Mouse (Mus musculus) heart, embryonic 16.5 days (tissue): ENCODE measurements at regions not wholly inside any gene's neighbourhood (a gene's known extent, or its start where the extent isn't known, plus 50 kb on each side); places are given as distances from the start of the nearest gene placed in this dataset.
A peak's percentile ranks its signal among the peaks of the same experiment; 100 is the strongest.

ENCODE experiments used
- ATAC-seq: fragments of 200-750 bp; cut with Nextera tagmentation; replicated peaks from 2 replicates; pipeline ENCODE4 v1.8.0; 2017; ENCODE audit warnings: moderate number of reproducible peaks; ENCODE audit not compliant: insufficient read depth, low FRiP score; ENCODE audit errors: extremely low read depth
- H3K27ac ChIP-seq: fragments of 300-500 bp; sonication (generic); 2 replicates; pipeline ENCODE4 v1.5.1; 2014; ENCODE audit warnings: mild to moderate bottlenecking, low read length, control low read depth, moderate library complexity
- H3K27me3 ChIP-seq: fragments of 300-500 bp; sonication (generic); 2 replicates; pipeline ENCODE4 v1.6.1; 2014; ENCODE audit warnings: low read length, mixed read lengths; ENCODE audit not compliant: control insufficient read depth, insufficient read depth
- H3K36me3 ChIP-seq: fragments of 300-500 bp; sonication (generic); 2 replicates; pipeline ENCODE4 v1.6.1; 2014; ENCODE audit not compliant: control insufficient read depth, insufficient read depth
- H3K4me1 ChIP-seq: fragments of 300-500 bp; sonication (generic); 2 replicates; pipeline ENCODE4 v1.6.1; 2014; ENCODE audit warnings: low read length, mixed read lengths; ENCODE audit not compliant: control insufficient read depth, insufficient read depth
- H3K4me2 ChIP-seq: fragments of 300-500 bp; sonication (generic); 2 replicates; pipeline ENCODE4 v1.6.1; 2014; ENCODE audit warnings: low read depth, mild to moderate bottlenecking, control low read depth, low read length
- H3K4me3 ChIP-seq: fragments of 300-500 bp; sonication (generic); 2 replicates; pipeline ENCODE4 v1.5.1; 2014; ENCODE audit warnings: mild to moderate bottlenecking, control low read depth, low read length
- H3K9ac ChIP-seq: fragments of 300-500 bp; sonication (generic); 2 replicates; pipeline ENCODE4 v1.6.1; 2014; ENCODE audit warnings: low read length, control low read depth
- H3K9me3 ChIP-seq: fragments of 300-500 bp; sonication (generic); replicated peaks from 2 replicates; pipeline ENCODE4 v1.6.1; 2016; ENCODE audit warnings: low read length; ENCODE audit not compliant: control insufficient read depth
- WGBS: fragments of 180-500 bp; shearing (Covaris S2); extraction: QIAGEN DNeasy Blood & Tissue Kit; methylation state at CpG from one replicate; pipeline ENCODE4 v1.1.7; 2014; 5-methylcytosine and 5-hydroxymethylcytosine counted together

GRCm38 (mm10) chr16:45331236-45331635, 77.6 kb downstream of the Cd200 start:
- no peak for ATAC-seq
- 77% methylated on average over 3 of the region's 3 CpGs for WGBS
- H3K9ac ChIP-seq: no peak overlapping the region
- H3K36me3 ChIP-seq: no peaks in the 10 kb centered on the region
- H3K27me3 ChIP-seq: no peaks in the 10 kb centered on the region
- no peak overlapping the region for H3K4me3 ChIP-seq
- H3K27ac ChIP-seq: peak overlapping the region; percentile 39; the same call in 1 of the 2 replicates
- no peak overlapping the region for H3K4me2 ChIP-seq
- no peaks in the 10 kb centered on the region for H3K9me3 ChIP-seq
- H3K4me1 ChIP-seq: peaks cover 8% of the 10 kb centered on the region

GRCm38 (mm10) chr16:45330298-45330697, 78.6 kb downstream of the Cd200 start:
- Histone ChIP-seq H3K9me3 (no peaks in the 10 kb centered on the region), H3K4me1 (peaks cover 8% of the 10 kb centered on the region), H3K36me3 (no peaks in the 10 kb centered on the region), H3K4me2 (no peak overlapping the region), H3K27ac (peak overlapping the region; percentile 57; the same call in 1 of the 2 replicates), H3K9ac (no peak overlapping the region), H3K27me3 (no peaks in the 10 kb centered on the region), H3K4me3 (no peak overlapping the region)
- ATAC-seq: no peak
- WGBS: 81% methylated on average over 2 of the region's 2 CpGs

GRCm38 (mm10) chr16:45329716-45330115, 79.1 kb downstream of the Cd200 start:
- Histone ChIP-seq H3K9me3 (no peaks in the 10 kb centered on the region), H3K4me1 (peaks cover 8% of the 10 kb centered on the region), H3K4me3 (no peak overlapping the region), H3K9ac (no peak overlapping the region), H3K27me3 (no peaks in the 10 kb centered on the region), H3K36me3 (no peaks in the 10 kb centered on the region), H3K27ac (peak overlapping the region; percentile 57), H3K4me2 (no peak overlapping the region)
- 18% methylated on average over 1 of the region's 1 CpGs for WGBS
- peak; percentile 39; the same call in 1 of the 2 replicates for ATAC-seq

DNA sequence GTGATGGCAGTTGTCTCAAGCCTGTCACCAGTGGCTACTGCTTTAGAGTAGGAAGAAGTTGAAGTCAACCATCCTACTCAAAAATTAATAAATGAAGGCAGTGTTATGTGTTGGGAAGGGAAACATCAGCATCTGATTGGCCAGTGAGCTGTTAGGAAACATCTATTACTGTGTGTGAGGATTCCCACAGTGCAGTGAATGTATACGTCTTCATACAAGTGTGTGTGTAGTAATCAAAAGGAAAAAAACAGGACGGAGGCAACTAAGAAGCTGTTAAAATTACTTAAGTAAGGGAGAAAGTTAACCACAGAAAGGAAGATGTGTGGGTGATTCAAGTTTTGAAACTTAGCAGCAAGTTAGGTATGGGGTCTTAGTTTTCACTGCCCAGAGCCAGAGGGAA, 81.8 kb downstream of the Cd200 start:
- Histone ChIP-seq H3K27ac (no peak overlapping the region), H3K4me3 (no peak overlapping the region), H3K36me3 (no peaks in the 10 kb centered on the region), H3K9ac (no peak overlapping the region), H3K4me1 (peaks cover 8% of the 10 kb centered on the region), H3K27me3 (no peaks in the 10 kb centered on the region), H3K9me3 (no peaks in the 10 kb centered on the region), H3K4me2 (no peak overlapping the region)
- WGBS: 87% methylated on average over 2 of the region's 2 CpGs
- ATAC-seq: no peak

DNA sequence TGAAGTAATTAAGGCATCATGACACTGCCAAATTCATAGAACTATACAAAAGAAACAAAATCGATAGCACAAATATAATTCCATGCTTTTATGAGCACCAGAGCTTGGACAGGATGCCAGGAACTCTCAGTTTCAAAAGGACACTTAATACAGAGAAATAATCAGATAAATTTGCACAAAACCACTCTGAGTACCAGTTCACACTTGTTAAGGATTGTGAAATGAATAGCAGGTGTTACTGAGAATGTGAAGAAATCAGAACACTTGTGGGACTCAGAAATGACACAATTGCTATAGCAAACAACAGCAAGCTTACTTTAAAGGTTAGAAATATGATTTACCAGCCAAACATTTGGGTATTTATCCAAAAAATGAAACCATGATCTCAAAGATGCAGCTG, 87.4 kb downstream of the Btla start:
- H3K27me3 ChIP-seq: no peaks in the 10 kb centered on the region
- no peaks in the 10 kb centered on the region for H3K4me1 ChIP-seq
- H3K4me2 ChIP-seq: no peak overlapping the region
- 54% methylated on average over 1 of the region's 1 CpGs for WGBS
- H3K4me3 ChIP-seq: no peak overlapping the region
- H3K27ac ChIP-seq: no peak overlapping the region
- no peak overlapping the region for H3K9ac ChIP-seq
- no peaks in the 10 kb centered on the region for H3K36me3 ChIP-seq
- no peak for ATAC-seq
- no peaks in the 10 kb centered on the region for H3K9me3 ChIP-seq
